Mouse (Mus musculus): Measurements from ENCODE around the gene L1td1. TPM values are rescaled to one million over a fixed set of nuclear protein-coding genes. Genes with fewer than 3 reads are reported as not detected.

The L1td1 gene
- not detected for total RNA-seq (2023)

GRCm38 (mm10) chr4:98726590-98727237 is at the start of gene L1td1:
Gene L1td1 (plus strand): TSS chr4:98726734.

Other genes starting within 250 kb of the L1td1 start
- under 1 TPM; 0.13 to 0.55 TPM for gene Kank4, start 90.8 kb downstream of the L1td1 start, total RNA-seq (2023)
- gene I0C0044D17Rik, start 97.1 kb downstream of the L1td1 start, total RNA-seq (2023): not detected
- 10 to 100 TPM; 65.1 to 66.5 TPM for gene Usp1, start 197.1 kb downstream of the L1td1 start, total RNA-seq (2023)